In genomic region chr13:73936938-73937320, GRCm38 (mm10) we compare ENCODE assay signal across 8 mouse cellular contexts. TPM values are rescaled to one million over a fixed set of nuclear protein-coding genes. Genes with fewer than 3 reads are reported as not detected.
DNase-seq lines count a peak whose midpoint lies in the region; ATAC-seq lines count a peak whose summit lies in the region.

No protein-coding gene starts in this region.

- peak overlapping the region; percentile 83 for H3K4me2 ChIP-seq in lung, embryonic 16.5 days (ENCODE audit: low read depth, low read length)
- peak overlapping the region; percentile 73 for H3K4me2 ChIP-seq in intestine, embryonic 14.5 days (ENCODE audit: low read length)
- peak overlapping the region; percentile 70 for H3K4me2 ChIP-seq in neural tube, embryonic 13.5 days

- 7% methylated on average over 5 of the region's 5 CpGs for WGBS in lung, embryonic 16.5 days
- 15% methylated on average over 5 of the region's 5 CpGs for WGBS in intestine, embryonic 14.5 days
- 16% methylated on average over 5 of the region's 5 CpGs for WGBS in neural tube, embryonic 13.5 days

- H3K4me3 ChIP-seq in lung, embryonic 16.5 days (ENCODE audit: low read length): peak overlapping the region; percentile 87
- H3K4me3 ChIP-seq in intestine, embryonic 14.5 days (ENCODE audit: low read depth, low read length): peak overlapping the region; percentile 78
- H3K4me3 ChIP-seq in neural tube, embryonic 13.5 days: peak overlapping the region; percentile 72

- no peak overlapping the region; the same call in 1 of the 2 replicates for H3K27ac ChIP-seq in lung, embryonic 16.5 days (ENCODE audit: low read length)
- 0 out of 2 replicates have a peak overlapping the region, but pooled peaks have one; percentile 6 for H3K27ac ChIP-seq in intestine, embryonic 14.5 days (ENCODE audit: low read depth)
- no peak overlapping the region for H3K27ac ChIP-seq in neural tube, embryonic 13.5 days (replicated peaks)

- H3K36me3 ChIP-seq in lung, embryonic 16.5 days (ENCODE audit: control insufficient read depth, insufficient read depth, low read length): peaks cover 8% of the 10 kb centered on the region
- H3K36me3 ChIP-seq in intestine, embryonic 14.5 days (ENCODE audit: control insufficient read depth, insufficient read depth, low read length): peaks cover 57% of the 10 kb centered on the region
- H3K36me3 ChIP-seq in neural tube, embryonic 13.5 days: peaks cover 26% of the 10 kb centered on the region

- H3K9me3 ChIP-seq in lung, embryonic 16.5 days (ENCODE audit: control insufficient read depth, low read length): no peaks in the 10 kb centered on the region
- H3K9me3 ChIP-seq in intestine, embryonic 14.5 days (ENCODE audit: control insufficient read depth, low read length): no peaks in the 10 kb centered on the region
- no peaks in the 10 kb centered on the region for H3K9me3 ChIP-seq in neural tube, embryonic 13.5 days

- DNase-seq in lung, postnatal 4 days: no peak
- DNase-seq in embryo, embryonic 11.5 days (ENCODE audit: low read depth, low spot score): peak; percentile 3
- DNase-seq in intestine, embryonic 14.5 days (ENCODE audit: low spot score): peak; percentile 72
- DNase-seq in spleen, adult 18-20 months: no peak
- no peak for DNase-seq in left cerebral cortex, adult 9 months (ENCODE audit: low spot score in 2 of 2)
- DNase-seq in gastrocnemius, postnatal 25 days: no peak

- peak overlapping the region; percentile 83 for H3K9ac ChIP-seq in lung, embryonic 16.5 days (ENCODE audit: low read length)
- H3K9ac ChIP-seq in intestine, embryonic 14.5 days (ENCODE audit: low read length): peak overlapping the region; percentile 71
- peak overlapping the region; percentile 83 for H3K9ac ChIP-seq in neural tube, embryonic 13.5 days

- H3K27me3 ChIP-seq in lung, embryonic 16.5 days (ENCODE audit: control insufficient read depth, insufficient read depth, low read depth, low read length): no peaks in the 10 kb centered on the region
- no peaks in the 10 kb centered on the region for H3K27me3 ChIP-seq in intestine, embryonic 14.5 days (replicated peaks; ENCODE audit: control insufficient read depth, insufficient read depth, low read length)
- H3K27me3 ChIP-seq in neural tube, embryonic 13.5 days: no peaks in the 10 kb centered on the region

- H3K4me1 ChIP-seq in lung, embryonic 16.5 days (replicated peaks; ENCODE audit: control insufficient read depth, insufficient read depth, low read length): peaks cover 12% of the 10 kb centered on the region
- peaks cover 9% of the 10 kb centered on the region for H3K4me1 ChIP-seq in intestine, embryonic 14.5 days (replicated peaks; ENCODE audit: control insufficient read depth, insufficient read depth, low read length)
- H3K4me1 ChIP-seq in neural tube, embryonic 13.5 days (replicated peaks): peaks cover 16% of the 10 kb centered on the region

- peak; percentile 16 for ATAC-seq in lung, embryonic 16.5 days (ENCODE audit: low read depth)
- no peak; the same call in 1 of the 2 replicates for ATAC-seq in intestine, embryonic 14.5 days (replicated peaks; ENCODE audit: low FRiP score, low TSS enrichment, low read depth)
- peak; percentile 41 for ATAC-seq in neural tube, embryonic 13.5 days (ENCODE audit: low read depth)

RNA-seq across cellular contexts. Expression of gene Trip13, which starts 0.7 kb away (rescaled TPM):
- polyA plus RNA-seq in lung, embryonic 16.5 days (2015; fragmentation: Nextera tagmentation; extraction: Ambion mirVana): 33.8 and 39.6 TPM in 2 replicates
- 44.6 and 51.1 TPM in 2 replicates for polyA plus RNA-seq in intestine, embryonic 14.5 days (2014; fragmentation: Nextera tagmentation; extraction: Ambion mirVana)
- 12.1 and 15.9 TPM in 2 replicates for polyA plus RNA-seq in neural tube, embryonic 13.5 days (2015; fragmentation: Nextera tagmentation; extraction: Ambion mirVana)
- total RNA-seq in gastrocnemius, postnatal 25 days (2021): under 1 TPM in 1 of 2 experiments, not detected in 1; 0.15 TPM

RNA-seq across cellular contexts. Expression of gene Brd9, which starts 0.7 kb away (rescaled TPM):
- 52.2 and 55.3 TPM in 2 replicates for polyA plus RNA-seq in lung, embryonic 16.5 days (2015; fragmentation: Nextera tagmentation; extraction: Ambion mirVana)
- polyA plus RNA-seq in intestine, embryonic 14.5 days (2014; fragmentation: Nextera tagmentation; extraction: Ambion mirVana): 44.4 and 51.4 TPM in 2 replicates
- 91.4 and 94.2 TPM in 2 replicates for polyA plus RNA-seq in neural tube, embryonic 13.5 days (2015; fragmentation: Nextera tagmentation; extraction: Ambion mirVana)
- total RNA-seq in gastrocnemius, postnatal 25 days (2021): 10 to 100 TPM in 1 of 2 experiments, 1 to 10 TPM in 1; 9.6 to 10.7 TPM

RNA-seq across cellular contexts. Expression of gene Zdhhc11, which starts 26.7 kb away (rescaled TPM):
- polyA plus RNA-seq in lung, embryonic 16.5 days (2015; fragmentation: Nextera tagmentation; extraction: Ambion mirVana): not detected in 2 replicates
- not detected in 2 replicates for polyA plus RNA-seq in intestine, embryonic 14.5 days (2014; fragmentation: Nextera tagmentation; extraction: Ambion mirVana)
- not detected in 2 replicates for polyA plus RNA-seq in neural tube, embryonic 13.5 days (2015; fragmentation: Nextera tagmentation; extraction: Ambion mirVana)
- not detected for total RNA-seq in gastrocnemius, postnatal 25 days (2021)

Comparison
In these comparisons a context has a peak if more than half of its experiments do, and no peak if none do; other contexts are left out.
1. DNase-seq: peak in embryo, embryonic 11.5 days (single experiment) and intestine, embryonic 14.5 days (single experiment); none in lung, postnatal 4 days (0 of 2), spleen, adult 18-20 months (0 of 2), left cerebral cortex, adult 9 months (0 of 2) and gastrocnemius, postnatal 25 days (single experiment).
2. Peak in every context shown above with its lines, with median percentiles within 50 percentile points of each other: H3K4me2 ChIP-seq, H3K4me3 ChIP-seq and H3K9ac ChIP-seq.